Mouse (Mus musculus): Measurements from ENCODE around the gene Omp. TPM values are rescaled to one million over a fixed set of nuclear protein-coding genes. Genes with fewer than 3 reads are reported as not detected.

Gene Omp
- total and polyA plus RNA-seq, 2 experiments from 2014 or later: 0.29 to 0.31 TPM

DNA sequence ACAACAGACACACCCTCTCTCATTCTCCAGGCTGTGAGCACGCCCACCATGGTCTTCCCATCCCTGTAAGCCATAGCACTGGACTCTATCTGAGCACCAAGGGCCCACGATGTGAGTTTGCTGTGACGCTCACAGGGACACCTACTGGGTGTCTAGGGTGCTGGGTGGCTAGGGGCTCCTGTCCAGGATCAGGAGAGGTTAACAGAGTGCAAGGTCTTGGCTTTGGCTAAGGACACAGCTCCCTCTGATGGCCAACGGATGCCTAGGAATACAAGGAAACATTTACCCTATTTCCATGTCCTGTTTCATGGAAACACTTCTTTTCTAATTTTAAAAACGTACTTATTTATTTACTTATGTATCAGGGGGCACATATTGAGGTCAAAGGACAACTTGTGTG is 5.2 kb upstream of the Omp start:
- no peaks in the 10 kb centered on the region for H3K27me3 ChIP-seq (ENCODE audit: insufficient read depth, low read length)
- WGBS: 54% methylated on average over 5 of the region's 5 CpGs
- H3K4me2 ChIP-seq (ENCODE audit: low read depth): no peak overlapping the region
- no peak overlapping the region for H3K27ac ChIP-seq (ENCODE audit: low read depth, low read length)
- ATAC-seq (no peak), DNase-seq (no peak)
- no peak overlapping the region for H3K4me3 ChIP-seq (ENCODE audit: low read depth, low read length)
- H3K36me3 ChIP-seq (ENCODE audit: insufficient read depth): peaks cover 3% of the 10 kb centered on the region; the same call in 1 of the 2 replicates
- H3K4me1 ChIP-seq (ENCODE audit: insufficient read depth): no peaks in the 10 kb centered on the region
- H3K9me3 ChIP-seq (ENCODE audit: low read length): no peaks in the 10 kb centered on the region
- H3K9ac ChIP-seq: no peak overlapping the region
- peak; percentile 40; the same call in 1 of the 2 replicates for TF ChIP-seq CTCF (IDR thresholded peaks at IDR 0.05; ENCODE audit: low read depth)

DNA sequence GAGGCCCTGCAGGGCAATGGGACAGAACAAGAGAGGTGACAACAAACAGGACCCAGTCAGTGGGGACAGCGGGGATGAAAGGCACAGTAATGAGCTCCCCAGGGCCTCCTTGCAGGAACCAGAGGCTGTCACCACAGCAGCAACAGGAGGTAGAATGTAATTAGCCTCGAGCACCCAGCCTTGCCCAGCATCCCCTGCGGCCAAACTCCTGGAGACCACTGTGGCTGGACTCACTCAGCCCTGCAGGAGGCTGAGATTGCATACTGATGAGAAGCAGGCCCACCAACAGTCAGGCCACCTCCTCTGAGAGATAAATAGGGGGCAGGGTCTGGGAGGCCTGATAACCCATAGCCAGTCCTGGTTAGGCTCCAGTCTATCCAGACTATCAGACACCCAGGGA is 4.5 kb upstream of the Omp start:
- DNase-seq (no peak), ATAC-seq (no peak)
- WGBS: 17% methylated on average over 3 of the region's 3 CpGs
- no peaks in the 10 kb centered on the region for H3K4me1 ChIP-seq (ENCODE audit: insufficient read depth)
- no peak overlapping the region for H3K27ac ChIP-seq (ENCODE audit: low read depth, low read length)
- no peak overlapping the region for H3K4me2 ChIP-seq (ENCODE audit: low read depth)
- H3K9ac ChIP-seq: no peak overlapping the region
- H3K9me3 ChIP-seq (ENCODE audit: low read length): no peaks in the 10 kb centered on the region
- peaks cover 3% of the 10 kb centered on the region; the same call in 1 of the 2 replicates for H3K36me3 ChIP-seq (ENCODE audit: insufficient read depth)
- H3K27me3 ChIP-seq (ENCODE audit: insufficient read depth, low read length): no peaks in the 10 kb centered on the region
- H3K4me3 ChIP-seq (ENCODE audit: low read depth, low read length): no peak overlapping the region
- TF ChIP-seq CTCF (IDR thresholded peaks at IDR 0.05; ENCODE audit: low read depth): no peak

DNA sequence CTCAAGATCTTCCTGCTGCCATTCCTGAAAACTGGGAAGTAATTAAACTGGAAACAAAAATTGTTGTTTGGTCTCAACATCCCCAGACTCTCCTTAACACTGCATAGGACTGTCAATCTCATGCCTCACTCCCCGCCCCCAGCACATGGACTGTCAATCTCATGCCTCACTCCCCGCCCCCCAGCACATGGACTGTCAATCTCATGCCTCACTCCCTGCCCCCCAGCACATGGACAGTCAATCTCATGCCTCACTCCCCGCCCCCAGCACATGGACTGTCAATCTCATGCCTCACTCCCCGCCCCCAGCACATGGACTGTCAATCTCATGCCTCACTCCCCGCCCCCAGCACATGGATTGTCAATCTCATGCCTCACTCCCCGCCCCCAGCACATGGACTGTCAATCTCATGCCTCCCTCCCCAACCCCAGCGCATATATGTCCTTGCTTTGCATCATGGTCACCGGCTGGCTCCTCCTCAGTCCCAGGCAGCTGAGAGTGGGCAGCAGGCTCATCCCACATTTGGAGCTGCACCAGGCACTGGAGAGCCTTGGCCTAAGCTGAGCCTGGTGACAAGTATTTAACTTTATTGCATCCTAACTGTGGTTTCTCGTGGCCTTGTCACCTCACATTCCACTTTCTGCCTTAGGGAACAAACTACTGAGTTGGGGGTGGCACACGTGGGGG is 3.6 kb upstream of the Omp start:
- 65% methylated on average over 10 of the region's 10 CpGs for WGBS
- Histone ChIP-seq H3K9me3 (ENCODE audit: low read length) (no peaks in the 10 kb centered on the region), H3K27ac (ENCODE audit: low read depth, low read length) (no peak overlapping the region), H3K9ac (no peak overlapping the region), H3K4me2 (ENCODE audit: low read depth) (no peak overlapping the region), H3K27me3 (ENCODE audit: insufficient read depth, low read length) (no peaks in the 10 kb centered on the region), H3K36me3 (ENCODE audit: insufficient read depth) (peaks cover 3% of the 10 kb centered on the region; the same call in 1 of the 2 replicates), H3K4me3 (ENCODE audit: low read depth, low read length) (no peak overlapping the region), H3K4me1 (ENCODE audit: insufficient read depth) (no peaks in the 10 kb centered on the region)
- DNase-seq (no peak), ATAC-seq (no peak; the same call in 1 of the 2 replicates)
- TF ChIP-seq CTCF (IDR thresholded peaks at IDR 0.05; ENCODE audit: low read depth): no peak

DNA sequence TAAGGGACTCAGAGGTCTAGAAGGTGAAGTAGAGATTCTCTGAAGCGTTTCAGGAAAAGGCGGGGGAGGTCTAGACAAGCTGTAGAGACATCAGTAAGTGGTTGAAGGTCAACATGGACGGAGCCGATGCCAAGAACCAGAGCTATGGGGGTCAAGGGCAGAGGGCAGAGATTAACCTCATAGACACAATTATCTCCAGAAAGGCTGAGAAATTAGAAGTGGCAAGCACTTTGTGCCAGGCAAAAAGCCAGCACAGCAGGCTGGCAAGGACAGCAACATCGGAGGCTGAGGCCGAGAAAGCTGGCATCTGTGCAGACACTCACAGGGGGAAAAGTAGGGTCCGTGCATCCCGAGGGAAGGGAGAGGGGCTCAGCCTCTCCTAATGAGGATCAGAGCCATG is 2.5 kb upstream of the Omp start:
- Histone ChIP-seq H3K9ac (no peak overlapping the region), H3K27ac (ENCODE audit: low read depth, low read length) (no peak overlapping the region), H3K4me2 (ENCODE audit: low read depth) (no peak overlapping the region), H3K4me1 (ENCODE audit: insufficient read depth) (no peaks in the 10 kb centered on the region), H3K27me3 (ENCODE audit: insufficient read depth, low read length) (no peaks in the 10 kb centered on the region), H3K9me3 (ENCODE audit: low read length) (no peaks in the 10 kb centered on the region), H3K36me3 (ENCODE audit: insufficient read depth) (peaks cover 3% of the 10 kb centered on the region; the same call in 1 of the 2 replicates), H3K4me3 (ENCODE audit: low read depth, low read length) (no peak overlapping the region)
- WGBS: 63% methylated on average over 8 of the region's 8 CpGs
- no peak for TF ChIP-seq CTCF (IDR thresholded peaks at IDR 0.05; ENCODE audit: low read depth)
- no peak for DNase-seq
- ATAC-seq: no peak

DNA sequence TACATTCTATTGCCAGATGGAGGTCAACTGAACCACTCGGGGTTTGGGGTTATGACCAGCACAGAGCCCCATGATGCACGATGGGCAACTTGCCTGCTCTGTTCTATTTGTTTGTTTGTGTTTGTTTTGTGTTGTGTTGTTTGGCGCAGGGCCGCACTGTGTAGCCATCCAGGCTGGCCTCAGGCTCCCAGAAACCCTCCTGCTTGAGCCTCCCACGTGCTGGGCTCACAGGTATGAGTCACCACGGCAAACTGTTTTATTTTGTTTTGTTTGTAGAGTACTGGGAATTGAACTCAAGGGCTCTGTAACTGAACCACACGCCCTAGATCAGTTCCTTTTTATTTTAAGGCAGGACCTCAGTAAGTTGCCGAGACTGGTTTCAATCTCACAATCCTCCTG is 1.1 kb upstream of the Omp start:
- no peak for TF ChIP-seq CTCF (IDR thresholded peaks at IDR 0.05; ENCODE audit: low read depth)
- Histone ChIP-seq H3K36me3 (ENCODE audit: insufficient read depth) (peaks cover 1% of the 10 kb centered on the region; the same call in 1 of the 2 replicates), H3K4me1 (ENCODE audit: insufficient read depth) (no peaks in the 10 kb centered on the region), H3K4me3 (ENCODE audit: low read depth, low read length) (no peak overlapping the region), H3K27me3 (ENCODE audit: insufficient read depth, low read length) (no peaks in the 10 kb centered on the region), H3K4me2 (ENCODE audit: low read depth) (no peak overlapping the region), H3K27ac (ENCODE audit: low read depth, low read length) (no peak overlapping the region), H3K9me3 (ENCODE audit: low read length) (no peaks in the 10 kb centered on the region), H3K9ac (no peak overlapping the region)
- no peak for DNase-seq
- ATAC-seq: no peak
- 83% methylated on average over 8 of the region's 8 CpGs for WGBS

DNA sequence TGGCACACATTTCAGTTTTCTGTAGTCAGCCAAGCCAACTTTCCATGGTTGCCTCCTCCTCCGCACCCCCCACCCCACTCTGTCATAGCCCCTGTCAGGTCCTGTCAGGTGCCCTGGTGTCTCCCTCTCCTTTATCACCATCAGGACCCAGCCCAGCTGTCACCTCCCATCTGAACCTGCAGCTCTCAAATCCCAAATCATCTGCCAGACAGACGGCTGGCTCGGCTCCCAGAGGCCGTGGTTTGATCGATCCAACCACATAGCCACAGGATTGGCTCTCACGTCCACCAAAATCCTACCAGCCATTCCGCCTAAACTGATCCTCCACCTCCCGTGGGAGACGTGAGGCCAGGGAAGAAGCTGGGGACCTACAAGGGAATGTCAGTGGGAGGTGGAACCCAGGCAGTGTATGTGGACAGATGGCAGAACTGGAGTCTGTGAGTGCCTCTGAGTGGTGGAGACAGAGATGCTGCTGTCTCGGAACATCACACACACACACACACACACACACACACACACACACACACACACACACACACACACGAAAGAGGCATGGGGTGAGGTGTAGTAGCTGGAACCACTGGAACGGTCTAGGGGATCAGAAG is 642 bp upstream of the Omp start:
- DNase-seq: no peak
- WGBS: 66% methylated on average over 12 of the region's 12 CpGs

DNA sequence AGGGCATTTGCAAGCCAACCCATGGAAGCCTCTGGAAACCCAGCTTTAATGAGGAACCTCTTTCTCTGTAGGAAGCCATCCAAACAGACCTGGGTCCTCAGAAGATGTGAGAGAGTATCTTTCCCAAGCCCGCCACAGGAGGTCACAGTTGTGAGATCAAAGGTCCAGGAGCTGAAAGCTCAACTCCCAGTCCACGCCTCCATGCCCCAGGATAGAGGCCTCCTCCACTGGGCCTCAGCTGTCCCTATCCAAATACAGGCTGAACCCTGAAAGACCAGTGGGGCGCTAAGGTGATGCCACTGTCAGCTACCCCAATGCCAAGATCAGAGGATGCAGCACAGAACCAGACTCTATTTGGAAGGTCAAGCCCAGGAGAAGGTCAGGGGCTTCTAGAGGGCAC is 2.7 kb downstream of the Omp start:
- no peak for DNase-seq
- no peak overlapping the region for H3K4me3 ChIP-seq (ENCODE audit: low read depth, low read length)
- H3K36me3 ChIP-seq (ENCODE audit: insufficient read depth): no peaks in the 10 kb centered on the region
- 70% methylated on average over 3 of the region's 3 CpGs for WGBS
- no peaks in the 10 kb centered on the region for H3K27me3 ChIP-seq (ENCODE audit: insufficient read depth, low read length)
- no peak overlapping the region for H3K9ac ChIP-seq
- no peaks in the 10 kb centered on the region for H3K9me3 ChIP-seq (ENCODE audit: low read length)
- ATAC-seq: no peak
- no peaks in the 10 kb centered on the region for H3K4me1 ChIP-seq (ENCODE audit: insufficient read depth)
- TF ChIP-seq CTCF (IDR thresholded peaks at IDR 0.05; ENCODE audit: low read depth): no peak
- H3K4me2 ChIP-seq (ENCODE audit: low read depth): no peak overlapping the region
- no peak overlapping the region for H3K27ac ChIP-seq (ENCODE audit: low read depth, low read length)

More for the DNA sequence above, 642 bp upstream of the Omp start:
- H3K9me3 ChIP-seq (ENCODE audit: low read length): no peaks in the 10 kb centered on the region
- TF ChIP-seq CTCF (IDR thresholded peaks at IDR 0.05; ENCODE audit: low read depth): no peak
- H3K27ac ChIP-seq (ENCODE audit: low read depth, low read length): no peak overlapping the region
- H3K27me3 ChIP-seq (ENCODE audit: insufficient read depth, low read length): no peaks in the 10 kb centered on the region
- ATAC-seq: no peak
- H3K36me3 ChIP-seq (ENCODE audit: insufficient read depth): no peaks in the 10 kb centered on the region; the same call in 1 of the 2 replicates
- H3K4me1 ChIP-seq (ENCODE audit: insufficient read depth): no peaks in the 10 kb centered on the region
- no peak overlapping the region for H3K9ac ChIP-seq
- H3K4me2 ChIP-seq (ENCODE audit: low read depth): no peak overlapping the region
- H3K4me3 ChIP-seq (ENCODE audit: low read depth, low read length): no peak overlapping the region
